Mouse (Mus musculus) neural tube, embryonic 13.5 days (tissue): Measurements from ENCODE around the gene Iqsec2. TPM values are rescaled to one million over a fixed set of nuclear protein-coding genes. Genes with fewer than 3 reads are reported as not detected.
A peak's percentile ranks its signal among the peaks of the same experiment; 100 is the strongest.

Experiments
- ATAC-seq: fragments of 200-750 bp; cut with Nextera tagmentation; 2 replicates; pipeline ENCODE4 v1.8.0; 2017; ENCODE audit warnings: low read depth, mild to moderate bottlenecking, moderate TSS enrichment, moderate library complexity
- H3K27ac ChIP-seq: fragments of 300-500 bp; sonication (generic); replicated peaks from 2 replicates; pipeline ENCODE4 v1.5.1; 2015; ENCODE audit warnings: moderate library complexity, mild to moderate bottlenecking, inconsistent platforms
- H3K27me3 ChIP-seq: fragments of 300-500 bp; sonication (generic); 2 replicates; pipeline ENCODE4 v1.6.1; 2015; ENCODE audit warnings: mild to moderate bottlenecking, inconsistent platforms
- H3K36me3 ChIP-seq: fragments of 300-500 bp; sonication (generic); 2 replicates; pipeline ENCODE4 v1.6.1; 2015; ENCODE audit warnings: mild to moderate bottlenecking, inconsistent platforms
- H3K4me1 ChIP-seq: fragments of 300-500 bp; sonication (generic); replicated peaks from 2 replicates; pipeline ENCODE4 v1.6.1; 2015; ENCODE audit warnings: inconsistent platforms
- H3K4me2 ChIP-seq: fragments of 300-500 bp; sonication (generic); 2 replicates; pipeline ENCODE4 v1.6.1; 2015; ENCODE audit warnings: inconsistent platforms, mild to moderate bottlenecking, moderate library complexity
- H3K4me3 ChIP-seq: fragments of 300-500 bp; sonication (generic); 2 replicates; pipeline ENCODE4 v1.5.1; 2015; ENCODE audit warnings: mild to moderate bottlenecking, inconsistent platforms
- H3K9ac ChIP-seq: fragments of 300-500 bp; sonication (generic); 2 replicates; pipeline ENCODE4 v1.6.1; 2015; ENCODE audit warnings: moderate library complexity, mild to moderate bottlenecking, inconsistent platforms
- H3K9me3 ChIP-seq: fragments of 300-500 bp; sonication (generic); 2 replicates; pipeline ENCODE4 v1.6.1; 2016; ENCODE audit warnings: inconsistent platforms
- WGBS: fragments of 180-500 bp; shearing (Covaris S2); methylation state at CpG from one replicate; pipeline ENCODE4 v1.1.7; 2015; 5-methylcytosine and 5-hydroxymethylcytosine counted together
- polyA plus RNA-seq: library from polyadenylated mRNA; unstranded; fragments of >200 nt; fragmentation: Nextera tagmentation; extraction: Ambion mirVana; gene quantifications from 2 replicates; pipeline ENCODE4 v1.2.1, GENCODE M21; 2015

The Iqsec2 gene
- polyA plus RNA-seq, 1 experiment from 2014 or later: 7.4 TPM

DNA sequence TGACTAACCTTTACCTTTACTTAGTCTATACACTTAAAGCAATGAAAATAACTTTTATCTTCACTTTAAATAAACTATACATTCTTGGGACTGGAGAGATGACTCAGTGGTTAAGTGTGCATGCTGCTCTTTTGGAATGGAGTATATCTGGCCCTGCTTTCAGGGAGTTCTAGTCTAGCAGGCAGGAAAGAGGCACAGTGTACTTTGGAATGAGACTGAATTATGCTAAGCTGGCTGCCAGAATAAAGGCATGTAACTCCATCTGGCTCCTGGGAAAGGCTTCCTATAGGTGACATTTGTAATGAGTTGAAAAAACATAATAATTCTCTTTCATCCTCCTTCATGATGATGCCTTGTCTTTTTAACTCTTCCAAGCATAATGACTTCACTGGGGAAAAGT lies 43.1 kb downstream of the Iqsec2 start:
- Histone ChIP-seq H3K4me1 (no peaks in the 10 kb centered on the region), H3K27ac (no peak overlapping the region), H3K4me2 (no peak overlapping the region), H3K9ac (no peak overlapping the region), H3K27me3 (peaks cover 79% of the 10 kb centered on the region), H3K9me3 (no peaks in the 10 kb centered on the region), H3K36me3 (no peaks in the 10 kb centered on the region), H3K4me3 (no peak overlapping the region)
- ATAC-seq: no peak

- H3K27me3 ChIP-seq: peaks cover 97% of the 10 kb centered on the region
- H3K4me2 ChIP-seq: no peak overlapping the region
These were observed 47.2 kb downstream of the Iqsec2 start for GRCm38 (mm10) chrX:152191266-152191665.

DNA sequence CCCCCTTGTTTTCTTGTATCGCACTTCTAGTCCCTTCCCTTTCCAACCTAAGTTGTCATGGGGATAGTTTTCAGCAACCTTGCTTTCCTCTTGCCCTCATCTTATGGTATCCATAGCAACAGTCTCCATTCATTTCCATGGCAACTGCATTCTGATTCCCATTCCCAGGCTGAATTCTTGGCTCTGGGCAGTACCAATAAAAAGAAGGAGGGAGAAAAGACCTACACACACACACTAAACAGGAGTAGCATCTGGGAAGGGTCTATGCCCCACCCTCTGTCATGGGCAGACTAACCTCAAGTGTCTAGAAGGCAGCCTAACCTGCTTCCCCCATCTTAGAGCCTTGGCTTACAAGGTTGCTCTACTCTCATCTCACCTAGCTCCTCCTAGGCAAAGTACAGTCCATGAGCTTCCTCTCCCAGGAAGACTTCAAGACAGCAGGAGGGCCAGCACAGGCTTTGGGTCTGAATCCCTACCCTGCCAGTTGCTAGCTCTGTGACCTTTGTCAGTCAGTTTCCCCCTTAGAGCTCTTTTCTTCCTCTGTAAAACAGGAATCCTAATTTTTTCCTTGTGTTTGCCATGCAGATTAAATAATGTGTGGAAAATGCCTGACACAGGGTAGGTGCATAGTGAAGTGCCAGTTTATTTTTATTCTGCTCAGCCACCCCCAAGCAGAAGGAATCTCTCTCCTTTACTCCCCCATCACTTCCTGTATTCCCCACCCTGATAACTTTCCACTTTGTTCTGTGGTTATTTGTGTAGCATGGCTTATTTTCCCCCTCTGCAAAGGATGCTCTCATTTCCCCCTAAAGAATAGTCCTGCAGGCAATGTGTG lies 54.0 kb downstream of the Iqsec2 start:
- WGBS: 33% methylated on average over 1 of the region's 1 CpGs
- ATAC-seq: peak; percentile 88
- H3K27ac ChIP-seq: peak overlapping the region; percentile 85

More at GRCm38 (mm10) chrX:152191266-152191665, 47.2 kb downstream of the Iqsec2 start:
- H3K36me3 ChIP-seq: no peaks in the 10 kb centered on the region
- H3K4me3 ChIP-seq: no peak overlapping the region
- WGBS: 67% methylated on average over 1 of the region's 1 CpGs
- H3K9ac ChIP-seq: no peak overlapping the region
- no peak overlapping the region for H3K27ac ChIP-seq
- H3K9me3 ChIP-seq: no peaks in the 10 kb centered on the region
- no peak for ATAC-seq
- no peaks in the 10 kb centered on the region for H3K4me1 ChIP-seq

DNA sequence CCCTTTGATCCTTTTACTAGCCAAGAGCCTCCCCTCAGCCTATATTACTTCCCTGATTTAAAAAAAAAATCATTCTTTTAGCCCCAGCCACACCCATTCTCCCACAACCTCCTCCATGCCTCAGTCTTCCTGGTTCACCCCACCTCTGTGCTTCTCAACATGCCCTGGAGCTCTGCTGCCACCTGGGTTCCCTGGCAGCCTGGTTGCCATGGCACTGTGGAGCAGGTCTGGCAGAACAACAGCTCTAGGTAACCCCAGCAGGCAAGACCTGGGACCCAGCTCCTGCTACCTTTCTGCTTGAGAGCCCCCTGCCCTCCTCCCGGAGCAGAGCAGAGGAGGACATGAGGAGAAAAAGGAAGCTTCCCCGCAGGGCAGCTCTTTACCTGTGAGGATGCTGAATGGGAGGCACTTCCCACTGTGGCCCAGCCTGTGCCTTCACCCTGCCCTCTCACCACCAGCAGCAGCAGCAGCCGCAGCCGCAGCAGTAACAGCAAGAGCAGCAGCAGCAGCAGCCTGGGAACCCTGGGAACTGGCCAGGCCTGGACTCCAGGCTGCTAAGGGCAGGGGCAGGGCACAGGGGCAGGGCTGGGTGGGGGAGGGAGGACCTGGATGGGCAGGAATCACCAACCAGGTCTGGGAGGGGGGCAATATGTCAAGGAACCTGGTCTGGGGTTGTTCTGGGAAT lies 57.8 kb downstream of the Iqsec2 start:
- peaks cover 100% of the 10 kb centered on the region for H3K27me3 ChIP-seq
- peaks cover 37% of the 10 kb centered on the region for H3K4me1 ChIP-seq
- no peak overlapping the region for H3K9ac ChIP-seq
- H3K4me2 ChIP-seq: no peak overlapping the region
- no peak overlapping the region for H3K4me3 ChIP-seq
- 42% methylated on average over 4 of the region's 4 CpGs for whole genome bisulfite sequencing
- H3K36me3 ChIP-seq: no peaks in the 10 kb centered on the region
- no peaks in the 10 kb centered on the region for H3K9me3 ChIP-seq
- ATAC-seq: no peak
- no peak overlapping the region for H3K27ac ChIP-seq

More for the DNA sequence above, 54.0 kb downstream of the Iqsec2 start:
- H3K9me3 ChIP-seq: no peaks in the 10 kb centered on the region
- peaks cover 99% of the 10 kb centered on the region for H3K27me3 ChIP-seq
- no peak overlapping the region for H3K4me3 ChIP-seq
- no peaks in the 10 kb centered on the region for H3K36me3 ChIP-seq
- peak overlapping the region; percentile 16 for H3K4me2 ChIP-seq
- no peak overlapping the region for H3K9ac ChIP-seq
- H3K4me1 ChIP-seq: peaks cover 37% of the 10 kb centered on the region

- Histone ChIP-seq H3K4me3 (no peak overlapping the region), H3K4me2 (no peak overlapping the region), H3K9ac (no peak overlapping the region), H3K27me3 (peaks cover 100% of the 10 kb centered on the region), H3K36me3 (no peaks in the 10 kb centered on the region), H3K4me1 (peaks cover 31% of the 10 kb centered on the region), H3K27ac (no peak overlapping the region), H3K9me3 (no peaks in the 10 kb centered on the region)
- 38% methylated on average over 8 of the region's 8 CpGs for WGBS
- no peak for ATAC-seq
These were observed 58.5 kb downstream of the Iqsec2 start for GRCm38 (mm10) chrX:152202422-152203103.

GRCm38 (mm10) chrX:152203247-152203646 lies 59.2 kb downstream of the Iqsec2 start:
- Histone ChIP-seq H3K4me3 (no peak overlapping the region), H3K27ac (no peak overlapping the region), H3K4me1 (peaks cover 24% of the 10 kb centered on the region), H3K9ac (no peak overlapping the region), H3K4me2 (no peak overlapping the region), H3K36me3 (no peaks in the 10 kb centered on the region), H3K9me3 (no peaks in the 10 kb centered on the region), H3K27me3 (peaks cover 98% of the 10 kb centered on the region)
- 53% methylated on average over 4 of the region's 4 CpGs for WGBS
- no peak for ATAC-seq

GRCm38 (mm10) chrX:152205486-152205885 lies 61.4 kb downstream of the Iqsec2 start:
- Histone ChIP-seq H3K4me2 (no peak overlapping the region), H3K27me3 (peaks cover 98% of the 10 kb centered on the region), H3K27ac (no peak overlapping the region), H3K9ac (no peak overlapping the region), H3K9me3 (no peaks in the 10 kb centered on the region), H3K4me1 (peaks cover 15% of the 10 kb centered on the region), H3K4me3 (no peak overlapping the region), H3K36me3 (no peaks in the 10 kb centered on the region)
- WGBS: 94% methylated on average over 1 of the region's 1 CpGs
- ATAC-seq: no peak

DNA sequence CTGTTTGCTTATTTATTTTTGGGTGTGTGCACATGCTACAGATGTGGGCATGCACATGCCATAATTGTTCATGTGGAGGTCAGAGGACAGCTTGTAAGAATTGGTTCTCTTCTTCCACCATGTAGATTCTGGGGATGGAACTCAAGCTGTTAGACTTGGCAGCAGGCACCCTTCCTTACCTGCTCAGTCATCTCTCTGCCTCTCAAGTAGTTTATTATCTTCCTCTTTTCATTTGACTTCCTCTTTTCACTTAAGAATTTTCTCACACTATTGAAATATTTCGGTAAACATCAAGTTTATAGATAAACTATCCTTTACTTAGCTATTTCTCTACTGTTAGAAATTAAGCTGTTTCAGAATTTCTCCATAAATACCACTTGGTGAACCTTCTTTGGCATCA lies 70.6 kb downstream of the Iqsec2 start:
- 90% methylated on average over 1 of the region's 1 CpGs for WGBS
- H3K4me1 ChIP-seq: no peaks in the 10 kb centered on the region
- no peaks in the 10 kb centered on the region for H3K36me3 ChIP-seq
- no peak overlapping the region for H3K4me3 ChIP-seq
- H3K27ac ChIP-seq: no peak overlapping the region
- no peaks in the 10 kb centered on the region for H3K9me3 ChIP-seq
- no peak overlapping the region for H3K9ac ChIP-seq
- no peak for ATAC-seq
- peaks cover 97% of the 10 kb centered on the region for H3K27me3 ChIP-seq
- no peak overlapping the region for H3K4me2 ChIP-seq

DNA sequence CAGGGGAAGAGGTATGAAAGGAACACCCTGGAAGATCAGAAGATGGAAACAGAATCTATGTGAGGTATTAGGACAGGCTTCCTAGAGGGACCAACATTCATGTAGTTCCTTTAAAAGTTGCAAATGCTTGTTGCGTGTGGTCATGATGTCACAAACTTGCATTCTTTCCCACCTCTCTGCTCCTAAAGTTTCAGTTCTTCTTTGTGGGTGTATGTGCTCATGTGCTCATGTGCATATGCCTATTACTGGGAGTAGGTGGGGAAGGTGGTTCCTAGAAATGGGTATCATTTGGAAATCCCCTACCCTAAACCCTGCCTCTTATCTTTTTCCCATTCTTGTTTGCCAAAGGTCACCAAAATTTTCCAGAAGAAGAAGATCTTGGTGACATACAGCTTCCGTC lies 74.5 kb downstream of the Iqsec2 start:
- H3K4me1 ChIP-seq: no peaks in the 10 kb centered on the region
- no peak overlapping the region for H3K27ac ChIP-seq
- no peak overlapping the region for H3K4me3 ChIP-seq
- no peaks in the 10 kb centered on the region for H3K9me3 ChIP-seq
- H3K9ac ChIP-seq: no peak overlapping the region
- no peak for ATAC-seq
- 98% methylated on average over 2 of the region's 2 CpGs for WGBS
- H3K27me3 ChIP-seq: peaks cover 94% of the 10 kb centered on the region
- no peak overlapping the region for H3K4me2 ChIP-seq
- H3K36me3 ChIP-seq: no peaks in the 10 kb centered on the region

- Histone ChIP-seq H3K4me3 (no peak overlapping the region), H3K9ac (no peak overlapping the region), H3K4me2 (no peak overlapping the region), H3K27me3 (peaks cover 96% of the 10 kb centered on the region), H3K9me3 (no peaks in the 10 kb centered on the region), H3K36me3 (no peaks in the 10 kb centered on the region), H3K4me1 (no peaks in the 10 kb centered on the region), H3K27ac (no peak overlapping the region)
- WGBS: 86% methylated on average over 4 of the region's 4 CpGs
- no peak for ATAC-seq
These were observed 77.7 kb downstream of the Iqsec2 start for GRCm38 (mm10) chrX:152221721-152222120.

DNA sequence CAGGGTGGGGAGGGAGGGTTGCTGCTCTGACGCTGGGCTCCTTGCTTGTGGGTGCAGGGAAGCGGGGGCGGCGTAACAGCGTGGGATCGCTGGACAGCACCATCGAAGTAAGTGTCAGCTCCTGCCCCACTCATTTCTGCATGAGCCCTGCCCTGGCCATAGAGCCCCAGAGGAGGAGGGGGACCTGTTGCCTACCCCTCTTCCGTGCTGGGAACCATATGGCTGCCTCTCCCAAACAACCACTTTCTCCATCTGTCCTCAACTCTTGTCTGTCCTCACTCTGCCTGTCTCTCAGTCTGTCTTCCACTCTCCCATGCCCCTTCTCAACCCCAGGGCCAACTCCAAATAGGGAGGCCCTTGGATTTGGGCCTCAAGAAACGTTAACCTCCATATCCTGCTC lies 78.2 kb downstream of the Iqsec2 start:
- H3K27me3 ChIP-seq: peaks cover 96% of the 10 kb centered on the region
- 62% methylated on average over 9 of the region's 9 CpGs for WGBS

GRCm38 (mm10) chrX:152223313-152223712 lies 79.2 kb downstream of the Iqsec2 start:
- Histone ChIP-seq H3K27me3 (peaks cover 96% of the 10 kb centered on the region), H3K9ac (no peak overlapping the region), H3K27ac (no peak overlapping the region), H3K4me3 (no peak overlapping the region), H3K4me2 (no peak overlapping the region), H3K9me3 (no peaks in the 10 kb centered on the region), H3K36me3 (no peaks in the 10 kb centered on the region), H3K4me1 (no peaks in the 10 kb centered on the region)
- 78% methylated on average over 5 of the region's 6 CpGs for WGBS
- ATAC-seq: no peak

More for the DNA sequence above, 78.2 kb downstream of the Iqsec2 start:
- H3K9ac ChIP-seq: no peak overlapping the region
- no peaks in the 10 kb centered on the region for H3K9me3 ChIP-seq
- H3K4me1 ChIP-seq: no peaks in the 10 kb centered on the region
- no peak for ATAC-seq
- H3K4me2 ChIP-seq: no peak overlapping the region
- no peaks in the 10 kb centered on the region for H3K36me3 ChIP-seq
- no peak overlapping the region for H3K27ac ChIP-seq
- H3K4me3 ChIP-seq: no peak overlapping the region
